Comparison of ENCODE assay signal across 10 mouse cellular contexts in the genomic region with DNA sequence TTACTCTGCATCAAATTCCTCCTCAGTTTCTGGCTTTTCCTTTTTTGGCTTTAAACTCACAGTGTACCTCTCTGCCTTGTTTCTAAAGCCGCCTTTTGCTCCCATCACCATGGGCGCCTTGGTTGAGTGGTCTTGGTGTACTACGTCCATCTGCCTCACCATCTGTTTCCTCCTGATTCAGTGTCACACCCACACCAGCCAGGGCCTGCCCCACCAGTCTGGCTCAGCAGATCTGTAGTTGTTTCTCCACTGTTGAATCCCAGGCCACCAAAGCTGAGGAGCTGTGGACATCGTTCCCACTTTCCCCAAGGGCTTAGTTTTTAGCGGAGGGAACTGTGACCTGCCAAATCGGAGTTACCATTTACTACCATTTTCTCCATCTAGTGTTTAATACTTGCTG. TPM values are rescaled to one million over a fixed set of nuclear protein-coding genes. Genes with fewer than 3 reads are reported as not detected.
DNase-seq lines count a peak whose midpoint lies in the region.
"Had no signal": no experiment of that assay in that cellular context is flagged by ENCODE, and none has a peak within 500 bp of the region (broad histone marks: within the 10 kb centered on the region; RNA-seq: fewer than 3 reads in every experiment).

No protein-coding gene starts in this region.

- intact Hi-C loops in gastrocnemius, postnatal 14 days (cut with DNase I; ENCODE audit: low total_unique reads): no loop called here

- peak; percentile 91 for DNase-seq in heart, adult 11 months
- DNase-seq in heart, adult 8-10 months (ENCODE audit: low spot score): no peak
- DNase-seq in spleen, postnatal 36 days (ENCODE audit: low spot score in 2 of 2): peak; percentile 56 to 66
- DNase-seq in spleen, adult 18-20 months: no peak
- peak; percentile 71 for DNase-seq in layer of hippocampus, adult 9-11 months
- DNase-seq in thymus, postnatal 0 days (ENCODE audit: low spot score): no peak
- no peak for DNase-seq in lung, adult 18-20 months
- no peak for DNase-seq in gastrocnemius, postnatal 14 days
- DNase-seq: adrenal gland, postnatal 10 days; lung, adult 2 months had no signal

RNA-seq across cellular contexts. Expression of a gene that starts 20.0 kb away (rescaled TPM):
- total RNA-seq in heart, adult 8-10 months (2022): 1 to 10 TPM; 4.1 to 6.8 (median 5.5) TPM
- polyA plus RNA-seq in thymus, postnatal 0 days (2015; fragmentation: Nextera tagmentation; extraction: Ambion mirVana): 14.5 and 16.8 TPM in 2 replicates
- 1 to 10 TPM; 4.0 to 4.4 TPM for total RNA-seq in gastrocnemius, postnatal 14 days (2021)

RNA-seq across cellular contexts. Expression of a gene that starts 24.2 kb away (rescaled TPM):
- total RNA-seq in heart, adult 8-10 months (2022): 10 to 100 TPM in 2 of 4 experiments, 1 to 10 TPM in 2; 9.4 to 12.3 (median 10.8) TPM
- polyA plus RNA-seq in thymus, postnatal 0 days (2015; fragmentation: Nextera tagmentation; extraction: Ambion mirVana): 83.7 and 93.0 TPM in 2 replicates
- 1 to 10 TPM; 3.1 to 3.7 TPM for total RNA-seq in gastrocnemius, postnatal 14 days (2021)

Comparison
In these comparisons a context has a peak if more than half of its experiments do, and no peak if none do; other contexts are left out.
1. DNase-seq: peak in heart, adult 11 months (single experiment), spleen, postnatal 36 days (2 of 2) and layer of hippocampus, adult 9-11 months (single experiment); none in heart, adult 8-10 months (single experiment), spleen, adult 18-20 months (0 of 2), thymus, postnatal 0 days (single experiment), lung, adult 18-20 months (0 of 2) and gastrocnemius, postnatal 14 days (single experiment).